Mouse (Mus musculus) forebrain, embryonic 13.5 days (tissue): Measurements from ENCODE around the gene Net1. TPM values are rescaled to one million over a fixed set of nuclear protein-coding genes. Genes with fewer than 3 reads are reported as not detected.
A peak's percentile ranks its signal among the peaks of the same experiment; 100 is the strongest.

Source experiments
- ATAC-seq: fragments of 200-750 bp; cut with Nextera tagmentation; 2 replicates; pipeline ENCODE4 v1.8.0; 2017
- H3K27ac ChIP-seq: fragments of 300-500 bp; sonication (generic); 2 replicates; pipeline ENCODE4 v1.5.1; 2015; ENCODE audit warnings: inconsistent platforms, mild to moderate bottlenecking, moderate library complexity
- H3K27me3 ChIP-seq: fragments of 300-500 bp; sonication (generic); 2 replicates; pipeline ENCODE4 v1.6.1; 2015; ENCODE audit warnings: mild to moderate bottlenecking, inconsistent platforms
- H3K36me3 ChIP-seq: fragments of 300-500 bp; sonication (generic); 2 replicates; pipeline ENCODE4 v1.6.1; 2015; ENCODE audit warnings: mild to moderate bottlenecking, inconsistent platforms; ENCODE audit not compliant: poor library complexity, severe bottlenecking
- H3K4me1 ChIP-seq: fragments of 300-500 bp; sonication (generic); 2 replicates; pipeline ENCODE4 v1.6.1; 2015; ENCODE audit warnings: inconsistent platforms
- H3K4me2 ChIP-seq: fragments of 300-500 bp; sonication (generic); 2 replicates; pipeline ENCODE4 v1.6.1; 2015; ENCODE audit warnings: inconsistent platforms, mild to moderate bottlenecking, moderate library complexity
- H3K4me3 ChIP-seq: fragments of 300-500 bp; sonication (generic); 2 replicates; pipeline ENCODE4 v1.5.1; 2015; ENCODE audit warnings: mild to moderate bottlenecking, inconsistent platforms
- H3K9ac ChIP-seq: fragments of 300-500 bp; sonication (generic); 2 replicates; pipeline ENCODE4 v1.6.1; 2015; ENCODE audit warnings: mild to moderate bottlenecking, inconsistent platforms
- H3K9me3 ChIP-seq: fragments of 300-500 bp; sonication (generic); replicated peaks from 2 replicates; pipeline ENCODE4 v1.6.1; 2016; ENCODE audit warnings: inconsistent platforms
- WGBS: fragments of 180-500 bp; shearing (Covaris S2); methylation state at CpG from one replicate; pipeline ENCODE4 v1.1.7; 2015; 5-methylcytosine and 5-hydroxymethylcytosine counted together
- polyA plus RNA-seq: library from polyadenylated mRNA; unstranded; fragments of >200 nt; fragmentation: Nextera tagmentation; extraction: Ambion mirVana; gene quantifications from 2 replicates; pipeline ENCODE4 v1.2.1, GENCODE M21; 2015

Net1 gene
- 23.4 and 24.1 TPM in 2 replicates for polyA plus RNA-seq

DNA sequence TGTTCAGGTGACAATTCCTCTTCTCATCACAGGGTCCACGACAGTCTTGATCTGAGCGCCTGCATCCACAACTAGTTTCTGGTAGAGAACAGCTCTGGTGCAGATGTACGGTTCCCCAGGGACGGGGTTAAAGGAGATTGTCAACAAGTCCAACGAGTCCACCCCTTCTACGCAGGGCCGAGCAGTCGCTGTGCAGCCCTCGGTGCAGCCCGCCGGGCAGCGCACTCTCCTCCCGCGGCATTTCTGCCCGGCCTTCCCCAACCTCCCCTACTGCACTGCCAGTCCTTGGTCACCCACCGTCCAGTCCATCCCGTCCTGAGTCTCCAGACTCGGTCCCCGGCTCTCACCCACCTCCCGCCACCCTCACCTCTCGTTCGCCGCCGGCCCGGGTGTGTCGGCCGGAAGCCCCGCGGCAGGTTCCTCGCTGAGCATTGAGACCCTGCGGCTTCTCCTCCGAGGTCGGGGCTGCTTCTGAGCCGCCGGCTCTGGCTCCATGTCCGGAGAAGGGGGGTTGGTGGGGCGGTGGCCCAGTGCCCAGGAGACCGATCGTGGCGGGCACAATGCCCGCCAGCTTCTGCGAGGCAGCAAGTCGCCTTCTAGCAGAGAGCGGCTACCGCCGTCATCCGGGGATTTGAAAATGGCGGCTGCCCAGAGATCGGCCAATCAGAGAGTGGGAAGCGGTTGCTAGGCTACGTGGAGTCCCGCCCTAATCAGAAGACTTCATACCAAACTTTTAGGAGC lies at the start of gene Net1, which contains the start of gene Tubal3:
Gene Net1, minus strand, starts transcription at position 650 of the 741 bp plus-strand sequence.
Gene Tubal3, plus strand, starts transcription at position 704 of the 741 bp plus-strand sequence.
- H3K4me1 ChIP-seq: peaks cover 11% of the 10 kb centered on the region; the same call in 1 of the 2 replicates
- peak within 1 kb of the TSS; percentile 83 for H3K9ac ChIP-seq
- H3K27ac ChIP-seq: peak within 1 kb of the TSS; percentile 65
- no peaks in the 10 kb centered on the region for H3K27me3 ChIP-seq
- under 1% methylated on average over 52 of the region's 52 CpGs for WGBS
- H3K9me3 ChIP-seq: no peaks in the 10 kb centered on the region; the same call in 1 of the 2 replicates
- peak within 1 kb of the TSS; percentile 76 for H3K4me2 ChIP-seq
- H3K36me3 ChIP-seq: peaks cover 15% of the 10 kb centered on the region
- ATAC-seq: peak; percentile 99
- peak within 1 kb of the TSS; percentile 80 for H3K4me3 ChIP-seq

DNA sequence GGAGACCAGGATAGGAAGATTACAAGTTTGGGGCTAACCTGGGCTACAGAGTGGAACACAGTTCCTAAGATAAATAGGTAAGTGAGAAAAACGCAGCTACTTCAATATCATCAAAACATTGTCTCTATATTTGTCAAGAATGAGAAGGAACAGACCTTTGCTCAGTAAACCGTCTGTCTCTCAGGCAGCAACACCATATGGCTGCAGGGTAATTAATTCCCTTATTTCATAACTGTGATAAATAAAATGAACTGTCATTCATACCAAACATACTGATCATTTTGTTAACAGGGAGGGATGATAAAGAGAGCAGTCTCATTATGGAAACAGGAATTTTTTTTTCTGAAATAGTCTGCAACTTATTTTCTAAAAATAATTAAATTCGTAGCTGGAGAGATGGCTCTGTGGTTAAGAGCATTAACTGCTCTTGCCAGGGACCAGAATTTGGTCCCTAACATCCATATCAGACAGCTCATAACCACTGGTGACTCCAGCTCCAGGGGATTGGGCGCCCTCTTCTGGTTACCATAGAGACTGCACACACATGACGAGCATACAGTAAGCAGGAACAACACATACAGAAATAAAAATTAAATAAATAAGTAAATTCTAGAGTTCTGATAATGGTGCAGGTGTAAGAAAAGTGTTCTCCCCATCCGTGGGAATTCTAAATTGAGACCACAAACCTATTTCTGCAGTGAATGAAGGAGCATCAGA lies 33.3 kb upstream of the Net1 start:
- no peak overlapping the region for H3K4me3 ChIP-seq
- H3K9me3 ChIP-seq: no peaks in the 10 kb centered on the region
- H3K27me3 ChIP-seq: no peaks in the 10 kb centered on the region
- H3K36me3 ChIP-seq: no peaks in the 10 kb centered on the region
- H3K27ac ChIP-seq: no peak overlapping the region
- no peak overlapping the region for H3K4me2 ChIP-seq
- ATAC-seq: no peak
- no peaks in the 10 kb centered on the region for H3K4me1 ChIP-seq
- H3K9ac ChIP-seq: no peak overlapping the region
- WGBS: 82% methylated on average over 6 of the region's 6 CpGs

DNA sequence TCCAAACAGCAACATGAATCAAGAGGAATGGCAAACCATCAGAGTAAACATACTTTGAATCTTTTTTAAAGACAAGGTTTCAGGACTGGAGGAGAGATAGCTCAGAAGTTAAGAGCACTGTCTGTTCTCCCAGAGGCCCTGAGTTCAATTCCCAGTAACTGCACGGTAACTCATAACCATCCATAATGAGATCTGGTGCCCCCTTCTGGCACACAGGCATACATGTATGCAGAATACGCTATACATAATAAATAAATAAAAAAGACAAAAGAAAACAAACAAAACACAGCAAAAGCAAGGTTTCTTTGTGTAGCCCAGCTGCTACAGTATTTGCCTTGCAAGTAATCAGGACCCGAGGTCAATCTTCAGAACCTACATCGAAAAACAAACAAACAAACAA lies 31.5 kb upstream of the Net1 start:
- Histone ChIP-seq H3K36me3 (no peaks in the 10 kb centered on the region), H3K9ac (no peak overlapping the region), H3K4me3 (no peak overlapping the region), H3K4me1 (no peaks in the 10 kb centered on the region), H3K9me3 (no peaks in the 10 kb centered on the region), H3K4me2 (no peak overlapping the region), H3K27ac (no peak overlapping the region), H3K27me3 (no peaks in the 10 kb centered on the region)
- 91% methylated on average over 4 of the region's 4 CpGs for WGBS
- ATAC-seq: no peak

DNA sequence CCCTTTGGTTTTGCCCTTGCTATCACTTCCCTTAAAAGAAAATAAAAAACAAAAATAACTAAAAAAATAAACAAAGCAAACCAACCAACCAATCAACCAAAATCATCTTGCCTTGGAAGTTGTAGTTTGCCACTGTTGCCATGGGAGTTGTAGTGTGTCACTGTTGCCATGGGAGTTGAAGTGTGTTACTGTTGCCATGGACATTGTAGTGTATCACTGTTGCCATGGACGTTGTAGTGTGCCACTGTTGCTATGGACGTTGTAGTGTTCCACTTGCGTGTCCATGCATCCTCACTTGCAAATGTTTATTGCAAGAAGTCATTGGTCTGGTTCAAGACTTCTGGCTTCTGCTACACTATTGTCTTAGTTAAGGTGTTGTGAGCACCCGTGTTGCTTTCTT lies 29.2 kb upstream of the Net1 start:
- WGBS: 91% methylated on average over 4 of the region's 4 CpGs
- H3K27me3 ChIP-seq: no peaks in the 10 kb centered on the region

DNA sequence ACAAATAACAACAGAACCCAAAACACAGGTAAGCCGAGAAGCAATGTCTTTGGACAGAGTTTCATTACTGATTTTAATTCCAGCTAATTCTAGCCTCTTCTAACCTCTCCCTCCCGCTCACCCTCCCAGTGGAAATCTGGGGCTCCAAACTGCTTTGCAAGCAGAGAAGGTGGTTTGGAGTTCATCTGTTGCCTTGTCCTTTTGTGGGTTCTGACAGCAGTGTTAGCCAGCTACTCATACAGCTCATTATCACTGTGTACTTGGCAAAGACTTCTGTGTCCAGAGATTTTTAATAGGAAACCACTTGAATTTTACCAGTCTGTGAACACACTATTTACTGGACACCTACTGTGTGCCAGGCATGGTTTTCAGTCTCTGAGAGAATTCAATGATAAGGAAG lies 27.2 kb upstream of the Net1 start, which contains the start of gene Ucn3:
Gene Ucn3, minus strand, starts transcription at position 101 of the 400 bp plus-strand sequence.
- no peaks in the 10 kb centered on the region for H3K27me3 ChIP-seq
- no peak within 1 kb of the TSS for H3K9ac ChIP-seq
- ATAC-seq: no peak
- no peak within 1 kb of the TSS for H3K4me3 ChIP-seq
- no peak within 1 kb of the TSS for H3K4me2 ChIP-seq
- no peaks in the 10 kb centered on the region for H3K36me3 ChIP-seq
- no peaks in the 10 kb centered on the region for H3K4me1 ChIP-seq
- no peaks in the 10 kb centered on the region for H3K9me3 ChIP-seq
- H3K27ac ChIP-seq: no peak within 1 kb of the TSS
- WGBS: 54% methylated on average over 2 of the region's 2 CpGs

More for the DNA sequence above, 29.2 kb upstream of the Net1 start:
- no peak overlapping the region for H3K4me2 ChIP-seq
- H3K9ac ChIP-seq: no peak overlapping the region
- ATAC-seq: no peak
- no peak overlapping the region for H3K4me3 ChIP-seq
- H3K27ac ChIP-seq: no peak overlapping the region
- no peaks in the 10 kb centered on the region for H3K36me3 ChIP-seq
- no peaks in the 10 kb centered on the region for H3K9me3 ChIP-seq
- no peaks in the 10 kb centered on the region for H3K4me1 ChIP-seq

DNA sequence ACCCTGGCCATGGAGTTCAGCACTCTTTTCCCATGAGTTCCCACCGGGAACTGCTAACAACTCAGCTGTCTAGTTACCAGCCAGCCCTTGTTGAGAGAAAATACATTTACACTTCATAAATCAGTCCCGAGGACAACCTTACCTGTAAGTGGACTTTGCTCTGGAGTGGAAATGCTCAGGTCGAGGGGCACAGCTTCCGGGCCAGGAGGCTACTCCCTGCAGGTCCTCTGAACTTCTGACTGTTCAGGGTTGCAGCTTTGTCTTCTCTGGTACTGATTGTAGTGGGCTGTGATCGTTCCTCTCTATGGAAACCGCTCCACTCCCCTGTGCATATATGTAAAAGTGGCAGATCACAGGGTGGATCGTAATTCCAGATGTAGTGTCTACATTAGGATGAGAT lies 26.7 kb upstream of the Net1 start:
- Histone ChIP-seq H3K4me2 (no peak overlapping the region), H3K27ac (no peak overlapping the region), H3K4me1 (no peaks in the 10 kb centered on the region), H3K36me3 (no peaks in the 10 kb centered on the region), H3K4me3 (no peak overlapping the region), H3K9ac (no peak overlapping the region), H3K9me3 (no peaks in the 10 kb centered on the region), H3K27me3 (no peaks in the 10 kb centered on the region)
- no peak for ATAC-seq
- WGBS: 83% methylated on average over 7 of the region's 7 CpGs

DNA sequence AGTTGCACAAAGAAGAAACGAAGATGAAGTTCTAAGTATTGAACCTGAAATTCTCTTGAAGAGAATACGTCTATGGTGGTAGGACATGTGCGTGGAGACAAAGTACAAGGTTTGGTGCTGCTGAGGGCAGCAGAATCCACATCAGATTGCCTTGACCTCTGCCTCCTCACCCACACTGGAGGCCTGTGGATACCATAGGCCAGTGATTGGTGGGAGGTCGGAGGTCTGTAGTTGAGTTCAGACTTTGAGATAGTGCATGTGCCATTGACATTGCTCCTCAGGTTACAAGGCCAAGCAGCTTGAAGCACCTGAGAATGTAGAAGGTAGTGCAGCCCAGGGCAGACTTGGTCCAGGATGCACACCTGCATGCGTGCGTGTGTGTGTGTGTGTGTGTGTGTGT lies 8.0 kb upstream of the Net1 start:
- WGBS: 96% methylated on average over 6 of the region's 6 CpGs
- no peak overlapping the region for H3K4me2 ChIP-seq
- no peak overlapping the region for H3K4me3 ChIP-seq
- no peak overlapping the region for H3K27ac ChIP-seq
- H3K27me3 ChIP-seq: no peaks in the 10 kb centered on the region
- no peak for ATAC-seq
- H3K36me3 ChIP-seq: no peaks in the 10 kb centered on the region
- H3K4me1 ChIP-seq: no peaks in the 10 kb centered on the region
- H3K9ac ChIP-seq: no peak overlapping the region
- H3K9me3 ChIP-seq: no peaks in the 10 kb centered on the region

DNA sequence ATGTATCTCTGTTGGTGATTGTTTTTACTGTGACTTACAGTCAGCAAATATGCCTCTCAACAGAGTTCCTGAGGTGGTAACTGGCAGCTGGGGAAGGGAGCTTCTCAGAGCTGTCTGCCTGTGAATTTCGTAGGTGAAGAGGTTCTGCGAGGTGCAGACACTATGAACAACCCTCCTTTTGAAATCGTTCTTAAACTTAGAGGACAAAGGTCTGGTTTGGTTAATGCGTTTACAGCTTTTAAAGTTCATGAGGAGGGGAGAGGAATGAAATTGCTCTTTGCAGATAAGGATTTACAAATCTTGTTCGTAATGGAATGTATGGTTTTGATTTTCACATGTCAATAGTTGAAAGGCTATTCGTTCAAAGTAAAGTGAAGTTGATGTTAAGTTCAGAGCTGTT lies 7.6 kb upstream of the Net1 start:
- ATAC-seq: no peak
- WGBS: 88% methylated on average over 6 of the region's 6 CpGs
- Histone ChIP-seq H3K4me2 (no peak overlapping the region), H3K4me1 (no peaks in the 10 kb centered on the region), H3K9ac (no peak overlapping the region), H3K9me3 (no peaks in the 10 kb centered on the region), H3K27ac (no peak overlapping the region), H3K4me3 (no peak overlapping the region), H3K27me3 (no peaks in the 10 kb centered on the region), H3K36me3 (no peaks in the 10 kb centered on the region)

DNA sequence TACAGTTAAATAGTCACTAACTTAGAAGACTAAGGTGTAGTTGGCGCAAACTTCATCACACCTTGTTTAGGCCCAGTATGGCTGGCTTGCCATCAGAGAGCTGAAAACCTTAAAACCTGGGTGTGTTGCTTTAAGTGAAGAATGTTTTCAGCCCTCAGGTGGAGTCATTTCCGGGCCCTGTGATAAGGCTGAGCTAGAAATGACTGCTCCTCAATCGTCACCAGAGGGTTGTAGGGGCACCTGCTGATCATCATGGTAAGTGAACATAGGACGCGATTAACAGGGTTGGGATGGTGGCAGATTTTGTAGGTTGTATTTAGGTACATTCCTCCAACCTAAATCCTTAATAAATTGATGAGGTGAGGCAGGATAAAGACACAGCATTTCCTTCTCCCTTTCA lies 6.5 kb upstream of the Net1 start:
- no peaks in the 10 kb centered on the region for H3K27me3 ChIP-seq
- no peak overlapping the region for H3K27ac ChIP-seq
- H3K4me1 ChIP-seq: no peaks in the 10 kb centered on the region
- no peak overlapping the region for H3K4me2 ChIP-seq
- H3K9me3 ChIP-seq: no peaks in the 10 kb centered on the region
- H3K4me3 ChIP-seq: no peak overlapping the region
- H3K9ac ChIP-seq: no peak overlapping the region
- 94% methylated on average over 5 of the region's 5 CpGs for WGBS
- H3K36me3 ChIP-seq: no peaks in the 10 kb centered on the region
- ATAC-seq: no peak

DNA sequence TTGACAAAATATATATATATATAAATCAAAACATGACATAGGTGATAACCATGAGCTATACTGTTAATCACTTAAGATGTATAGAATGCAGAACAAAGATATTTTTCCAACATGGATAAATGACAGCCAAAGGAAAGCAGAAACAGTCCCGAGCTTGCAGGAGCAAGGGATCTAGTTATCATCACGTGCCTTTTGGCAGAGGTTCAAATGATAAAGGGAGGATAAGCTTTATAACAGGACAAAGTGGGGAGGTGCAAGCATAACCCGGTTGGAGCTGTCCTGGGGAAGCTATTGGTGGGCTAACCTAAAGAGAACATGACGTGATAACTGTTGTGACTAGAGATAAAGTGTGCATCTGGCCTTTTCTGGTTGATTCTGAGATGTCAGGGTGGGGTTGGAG lies 4.5 kb downstream of the Net1 start:
- 94% methylated on average over 4 of the region's 4 CpGs for WGBS
- no peaks in the 10 kb centered on the region; the same call in 1 of the 2 replicates for H3K9me3 ChIP-seq
- H3K27ac ChIP-seq: no peak overlapping the region
- no peaks in the 10 kb centered on the region for H3K27me3 ChIP-seq
- H3K4me2 ChIP-seq: no peak overlapping the region
- H3K36me3 ChIP-seq: peaks cover 25% of the 10 kb centered on the region
- ATAC-seq: no peak
- no peak overlapping the region for H3K9ac ChIP-seq
- no peak overlapping the region for H3K4me3 ChIP-seq
- peaks cover 11% of the 10 kb centered on the region; the same call in 1 of the 2 replicates for H3K4me1 ChIP-seq

DNA sequence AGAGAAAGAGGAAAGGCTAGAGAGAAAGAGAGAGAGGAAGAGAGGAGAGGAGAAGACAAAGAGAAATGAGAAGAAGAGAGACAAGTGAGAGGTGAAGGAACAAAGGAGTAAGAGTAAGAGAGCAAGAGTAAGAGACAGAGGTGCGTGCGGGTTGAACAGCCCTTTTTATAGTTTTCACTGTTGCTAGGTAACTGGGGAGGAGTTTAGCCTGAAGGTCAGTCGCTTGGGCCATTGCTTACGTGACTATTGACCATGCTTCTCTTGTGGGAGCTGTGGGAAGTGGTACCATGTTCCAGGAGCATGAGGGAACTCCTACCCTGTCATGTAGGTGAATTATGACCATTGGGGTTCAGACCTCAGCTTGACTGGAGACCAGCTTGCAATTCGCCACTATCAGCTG lies 7.7 kb downstream of the Net1 start:
- no peaks in the 10 kb centered on the region for H3K27me3 ChIP-seq
- H3K36me3 ChIP-seq: peaks cover 23% of the 10 kb centered on the region
- no peak overlapping the region for H3K9ac ChIP-seq
- no peak overlapping the region for H3K27ac ChIP-seq
- WGBS: 90% methylated on average over 5 of the region's 5 CpGs
- no peak overlapping the region for H3K4me2 ChIP-seq
- H3K9me3 ChIP-seq: no peaks in the 10 kb centered on the region; the same call in 1 of the 2 replicates
- no peak overlapping the region for H3K4me3 ChIP-seq
- no peaks in the 10 kb centered on the region for H3K4me1 ChIP-seq
- no peak for ATAC-seq

DNA sequence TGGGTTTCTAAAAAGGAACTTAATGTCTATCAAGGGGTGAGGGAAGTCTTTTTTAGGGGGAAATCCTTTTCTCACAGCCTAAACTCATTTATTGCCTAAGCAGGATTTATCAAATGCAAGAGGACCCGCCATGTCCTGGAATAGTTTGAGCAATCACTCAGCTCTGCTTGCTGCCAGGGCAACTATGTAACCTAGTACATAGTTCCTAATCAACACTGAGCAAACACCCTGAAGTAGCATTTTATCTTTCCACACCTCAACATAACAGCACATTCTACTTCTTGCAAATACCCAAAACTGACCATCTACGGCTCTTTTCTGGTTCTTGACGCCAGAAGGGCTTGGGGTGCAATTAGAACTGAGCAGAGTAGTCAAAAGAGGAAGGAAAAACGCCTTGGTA lies 9.8 kb downstream of the Net1 start:
- H3K4me1 ChIP-seq: no peaks in the 10 kb centered on the region
- no peak for ATAC-seq
- WGBS: 92% methylated on average over 4 of the region's 4 CpGs

More for the DNA sequence above, 9.8 kb downstream of the Net1 start:
- Histone ChIP-seq H3K27me3 (no peaks in the 10 kb centered on the region), H3K9me3 (no peaks in the 10 kb centered on the region), H3K4me3 (no peak overlapping the region), H3K4me2 (no peak overlapping the region), H3K27ac (no peak overlapping the region), H3K9ac (no peak overlapping the region), H3K36me3 (peaks cover 20% of the 10 kb centered on the region; the same call in 1 of the 2 replicates)
